Mouse (Mus musculus) myocyte (in vitro differentiated cells): ENCODE results near the gene Tmem88b. TPM values are rescaled to one million over a fixed set of nuclear protein-coding genes. Genes with fewer than 3 reads are reported as not detected.
A peak's percentile ranks its signal among the peaks of the same experiment; 100 is the strongest.

Experiments
- H3K27me3 ChIP-seq: one replicate; pipeline ENCODE4 v1.6.1; 2011; ENCODE audit not compliant: control insufficient read depth, insufficient read depth, insufficient read length
- H3K36me3 ChIP-seq: one replicate; pipeline ENCODE4 v1.6.1; 2011; ENCODE audit not compliant: control insufficient read depth, insufficient read depth
- H3K4me2 ChIP-seq: one replicate; pipeline ENCODE4 v1.6.1; 2011; ENCODE audit warnings: low read depth, control low read depth
- H3K4me3 ChIP-seq: one replicate; pipeline ENCODE4 v1.5.1; 2011; ENCODE audit warnings: mild to moderate bottlenecking, control low read depth, moderate library complexity
- H3K79me2 ChIP-seq: one replicate; pipeline ENCODE4 v1.6.1; 2011; ENCODE audit not compliant: control insufficient read depth, insufficient read depth
- H3ac ChIP-seq: one replicate; pipeline ENCODE4 v1.6.1; 2011; ENCODE audit not compliant: control insufficient read depth, insufficient read length
- CEBPB ChIP-seq: IDR thresholded peaks from 2 replicates; pipeline ENCODE4 v1.6.1; 2011; ENCODE audit warnings: mild to moderate bottlenecking, moderate library complexity; ENCODE audit not compliant: poor library complexity, insufficient read depth, severe bottlenecking
- E2F4 ChIP-seq: IDR thresholded peaks from one replicate; pipeline ENCODE4 v1.6.1; 2011; ENCODE audit warnings: mild to moderate bottlenecking, control low read depth, moderate library complexity; ENCODE audit not compliant: insufficient read depth
- MAX ChIP-seq: IDR thresholded peaks from one replicate; pipeline ENCODE4 v1.6.1; 2011; ENCODE audit warnings: low read depth, mild to moderate bottlenecking, control low read depth
- MYOD1 ChIP-seq, 3 experiments: IDR thresholded peaks; one replicate each; pipeline ENCODE4 v1.6.1; 2011; ENCODE audit warnings: control low read depth in 2 of 3, low read depth in 2 of 3, mild to moderate bottlenecking in 2 of 3, moderate library complexity in 1 of 3; ENCODE audit not compliant: insufficient read length in 2 of 3, control insufficient read depth in 1 of 3
- MYOG ChIP-seq, 3 experiments: IDR thresholded peaks; one replicate each; pipeline ENCODE4 v1.6.1; 2011; ENCODE audit warnings: control low read depth in 2 of 3, low read depth in 2 of 3, mild to moderate bottlenecking in 2 of 3; ENCODE audit not compliant: insufficient read length in 2 of 3, control insufficient read depth in 1 of 3, insufficient read depth in 1 of 3
- POLR2A ChIP-seq: IDR thresholded peaks from one replicate; pipeline ENCODE4 v1.6.1; 2011; ENCODE audit warnings: low read depth, mild to moderate bottlenecking, control low read depth, moderate library complexity; ENCODE audit not compliant: insufficient read length
- POLR2AphosphoS2 ChIP-seq: IDR thresholded peaks from one replicate; pipeline ENCODE4 v1.6.1; 2011; ENCODE audit warnings: low read depth, control low read depth; ENCODE audit not compliant: insufficient read length
- REST ChIP-seq: IDR thresholded peaks from one replicate; pipeline ENCODE4 v1.6.1; 2011; ENCODE audit warnings: mild to moderate bottlenecking, control low read depth, moderate library complexity; ENCODE audit not compliant: insufficient read depth, insufficient read length
- SRF ChIP-seq: IDR thresholded peaks from one replicate; pipeline ENCODE4 v1.6.1; 2011; ENCODE audit warnings: low read depth; ENCODE audit not compliant: control insufficient read depth, insufficient read length
- TCF12 ChIP-seq: IDR thresholded peaks from one replicate; pipeline ENCODE4 v1.6.1; 2011; ENCODE audit warnings: mild to moderate bottlenecking, control low read depth; ENCODE audit not compliant: poor library complexity, insufficient read depth, severe bottlenecking
- TCF3 ChIP-seq: IDR thresholded peaks from one replicate; pipeline ENCODE4 v1.6.1; 2011; ENCODE audit warnings: low read depth, control low read depth; ENCODE audit not compliant: insufficient read length
- USF1 ChIP-seq: IDR thresholded peaks from one replicate; pipeline ENCODE4 v1.6.1; 2011; ENCODE audit warnings: low read depth, mild to moderate bottlenecking, control low read depth, moderate library complexity
- polyA plus RNA-seq: library from polyadenylated mRNA; unstranded; fragments of >200 nt; fragmentation: generic; extraction: Trizol; gene quantifications from one replicate; pipeline ENCODE4 v1.2.1, GENCODE M21; 2012; ENCODE audit warnings: missing spikeins

The Tmem88b gene
- polyA plus RNA-seq, 1 experiment, result 0.97 TPM

DNA sequence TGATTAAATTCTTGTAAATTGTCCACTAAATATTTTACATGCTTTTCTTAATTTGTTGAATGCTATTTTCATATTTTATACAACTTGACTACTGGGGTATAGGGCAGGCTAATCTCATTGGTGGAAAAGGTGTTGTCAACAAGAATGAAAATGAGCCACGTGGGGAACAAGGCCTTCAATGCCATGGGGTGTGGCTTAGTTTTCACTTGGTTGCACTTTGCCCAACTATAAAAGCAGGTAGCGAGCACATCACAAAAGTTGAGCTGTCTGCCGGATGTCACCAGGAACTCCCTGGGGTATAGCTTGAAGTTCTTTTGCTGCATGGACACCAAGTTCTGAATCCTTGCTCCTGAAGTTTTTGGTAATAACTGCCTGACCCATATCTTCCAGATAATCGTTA is 31.9 kb upstream of the Tmem88b start:
- no peak overlapping the region for H3K4me2 ChIP-seq
- peaks cover 71% of the 10 kb centered on the region for H3K36me3 ChIP-seq
- H3K4me3 ChIP-seq, result no peak overlapping the region
- TF ChIP-seq E2F4 (no peak), MAX (no peak), REST (no peak), POLR2A (no peak), MYOG (IDR thresholded peaks at IDR 0.05; ENCODE audit: control insufficient read depth in 1 of 3, insufficient read depth in 1 of 3, insufficient read length in 2 of 3, low read depth in 2 of 3) (no peak), CEBPB (no peak), MYOD1 (IDR thresholded peaks at IDR 0.05; ENCODE audit: control insufficient read depth in 1 of 3, insufficient read length in 2 of 3, low read depth in 2 of 3) (no peak), USF1 (no peak), TCF12 (no peak), TCF3 (no peak), SRF (no peak), POLR2AphosphoS2 (no peak)
- H3ac ChIP-seq, result no peak overlapping the region
- peaks cover 84% of the 10 kb centered on the region for H3K79me2 ChIP-seq
- H3K27me3 ChIP-seq, result no peaks in the 10 kb centered on the region

DNA sequence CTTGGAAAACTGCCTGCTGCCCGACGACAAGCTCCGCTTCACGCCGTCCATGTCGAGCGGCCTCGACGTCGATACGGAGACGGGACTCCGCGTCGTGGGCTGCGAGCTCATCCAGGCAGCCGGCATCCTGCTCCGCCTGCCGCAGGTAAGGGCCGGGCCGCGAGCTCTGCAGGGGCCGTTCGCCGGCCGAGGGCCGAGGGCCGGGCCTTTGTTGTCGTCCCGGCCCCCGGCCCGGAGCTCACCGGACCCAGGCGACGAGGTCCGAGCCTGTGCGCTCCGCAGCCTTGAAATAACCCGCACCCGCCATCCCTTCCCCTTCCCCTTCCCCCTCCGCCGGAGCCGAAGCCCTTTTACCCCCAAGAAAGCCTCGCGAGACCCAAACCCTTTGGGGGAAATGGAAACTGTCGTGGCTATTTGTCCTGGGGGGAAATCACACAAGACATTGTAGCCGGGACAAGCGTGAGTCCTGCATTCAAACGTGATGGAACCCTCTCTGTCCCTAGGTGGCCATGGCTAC is 27.0 kb upstream of the Tmem88b start:
- peak overlapping the region; percentile 79 for H3K4me2 ChIP-seq
- H3K79me2 ChIP-seq, result peaks cover 50% of the 10 kb centered on the region
- H3K4me3 ChIP-seq, result peak overlapping the region; percentile 71
- H3K36me3 ChIP-seq, result peaks cover 59% of the 10 kb centered on the region
- peak overlapping the region; percentile 92 for H3ac ChIP-seq
- no peaks in the 10 kb centered on the region for H3K27me3 ChIP-seq
- TF ChIP-seq SRF (no peak), TCF12 (no peak), REST (no peak), CEBPB (no peak), USF1 (no peak), MYOG (IDR thresholded peaks at IDR 0.05; ENCODE audit: control insufficient read depth in 1 of 3, insufficient read depth in 1 of 3, insufficient read length in 2 of 3, low read depth in 2 of 3) (no peak), E2F4 (no peak), POLR2A (no peak), POLR2AphosphoS2 (no peak), MAX (no peak), MYOD1 (IDR thresholded peaks at IDR 0.05; ENCODE audit: control insufficient read depth in 1 of 3, insufficient read length in 2 of 3, low read depth in 2 of 3) (no peak), TCF3 (no peak)

DNA sequence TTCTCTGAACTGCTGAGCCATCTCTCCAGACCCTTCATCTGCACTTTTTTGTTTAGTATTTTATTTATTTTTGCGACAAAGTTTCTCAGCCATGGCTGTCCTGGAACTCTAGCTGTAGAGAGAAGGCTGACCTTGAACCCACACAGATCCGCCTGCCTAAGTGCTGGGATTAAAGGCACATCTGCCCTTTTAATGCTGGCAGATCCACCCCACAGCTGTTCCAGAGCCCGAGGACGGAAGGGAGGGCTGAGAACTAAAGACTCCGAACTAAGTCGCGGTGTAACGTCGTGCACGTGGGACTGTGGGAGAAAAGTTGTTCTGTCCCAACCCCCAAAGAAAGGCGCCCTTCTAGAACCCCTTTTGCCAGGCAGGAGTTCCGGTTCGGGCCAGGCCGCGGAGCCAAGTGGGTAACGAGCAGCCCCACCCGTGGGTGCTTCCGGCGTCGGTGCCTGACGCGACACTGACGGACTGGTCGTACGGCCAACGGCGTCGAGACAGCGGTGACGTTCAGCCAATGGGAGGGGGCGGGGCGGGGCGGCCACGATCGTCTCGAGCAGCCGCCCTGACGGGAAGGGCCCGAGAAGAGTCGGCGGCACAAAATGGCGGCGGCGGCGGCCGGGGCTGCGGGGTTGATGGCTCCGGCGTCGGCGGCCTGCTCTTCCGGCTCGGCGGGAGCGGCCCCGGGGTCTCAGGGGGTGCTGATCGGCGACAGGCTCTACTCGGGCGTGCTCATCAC is 26.4 kb upstream of the Tmem88b start, which contains the start of gene Ccnl2:
Ccnl2 (plus strand) TSS at position 561 of the 736 bp plus-strand sequence.
- Histone ChIP-seq H3K36me3 (peaks cover 54% of the 10 kb centered on the region), H3K79me2 (peaks cover 44% of the 10 kb centered on the region), H3K4me2 (peak within 1 kb of the TSS; percentile 79), H3K4me3 (peak within 1 kb of the TSS; percentile 71), H3ac (peak within 1 kb of the TSS; percentile 92), H3K27me3 (no peaks in the 10 kb centered on the region)
- TF ChIP-seq POLR2A, result peak; percentile 70
- peak in 1 of 3 experiments; percentile 38 for TF ChIP-seq MYOG (IDR thresholded peaks at IDR 0.05; ENCODE audit: control insufficient read depth in 1 of 3, insufficient read depth in 1 of 3, insufficient read length in 2 of 3, low read depth in 2 of 3)
- peak in 2 of 3 experiments; percentile 15 to 26 for TF ChIP-seq MYOD1 (IDR thresholded peaks at IDR 0.05; ENCODE audit: control insufficient read depth in 1 of 3, insufficient read length in 2 of 3, low read depth in 2 of 3)
- TF ChIP-seq SRF, result no peak
- TF ChIP-seq USF1, result no peak
- peak; percentile 89 for TF ChIP-seq POLR2AphosphoS2

DNA sequence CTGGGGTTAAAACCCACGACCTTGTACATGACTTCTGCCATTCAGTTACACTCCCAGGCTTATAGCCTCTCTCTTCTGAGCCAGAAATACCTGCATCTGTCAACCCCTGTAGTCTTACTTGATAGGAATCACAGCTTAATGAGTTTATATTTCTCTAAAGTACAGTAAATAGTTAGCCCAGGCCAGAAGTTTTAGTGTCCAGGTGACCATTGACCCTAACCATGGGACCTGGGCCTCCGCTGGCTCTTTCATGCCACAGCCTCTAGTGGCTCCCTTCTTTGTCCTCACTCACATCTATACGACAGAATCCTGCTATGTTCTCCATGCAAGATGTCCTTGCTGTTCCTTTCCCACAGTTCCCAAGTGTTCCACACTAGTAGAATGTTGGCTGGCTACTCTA is 22.2 kb upstream of the Tmem88b start:
- TF ChIP-seq MAX, result no peak
- TF ChIP-seq MYOG (IDR thresholded peaks at IDR 0.05; ENCODE audit: control insufficient read depth in 1 of 3, insufficient read depth in 1 of 3, insufficient read length in 2 of 3, low read depth in 2 of 3), result no peak
- no peak for TF ChIP-seq TCF12
- TF ChIP-seq SRF, result no peak
- no peak for TF ChIP-seq REST
- Histone ChIP-seq H3K4me2 (no peak overlapping the region), H3ac (no peak overlapping the region), H3K79me2 (peaks cover 28% of the 10 kb centered on the region), H3K4me3 (no peak overlapping the region), H3K27me3 (no peaks in the 10 kb centered on the region), H3K36me3 (peaks cover 44% of the 10 kb centered on the region)

DNA sequence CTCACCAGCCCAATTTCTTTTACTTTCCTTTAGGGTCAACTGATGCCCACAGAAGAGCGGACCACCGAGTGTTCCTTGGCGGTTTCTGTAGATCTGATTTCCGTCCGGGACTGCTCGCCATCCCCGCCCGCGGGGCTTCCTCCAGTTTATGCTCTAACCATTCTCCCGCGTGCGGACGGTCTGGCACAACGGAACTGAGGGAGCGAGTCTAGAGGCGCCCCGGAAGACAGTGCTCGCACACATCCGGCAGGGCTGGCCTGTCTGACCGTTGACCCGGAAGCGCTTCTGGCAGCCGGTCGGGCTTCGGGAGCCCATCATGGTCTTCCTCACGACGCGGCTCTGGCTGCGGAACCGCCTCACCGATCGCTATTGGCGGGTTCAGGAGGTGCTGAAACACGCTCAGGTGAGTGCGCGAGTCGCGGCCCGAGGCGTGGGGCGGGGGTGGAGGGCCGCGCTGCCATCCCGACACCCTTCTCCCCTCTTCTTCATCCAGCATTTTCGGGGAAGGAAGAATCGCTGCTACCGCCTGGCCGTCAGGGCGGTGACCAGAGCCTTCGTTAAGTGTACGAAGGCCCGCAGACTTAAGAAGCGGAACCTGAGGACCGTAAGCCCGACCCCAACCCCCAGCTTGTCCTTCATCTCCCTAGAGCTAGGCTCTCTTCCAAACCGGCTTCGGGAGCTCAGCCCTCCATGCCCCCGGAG is 17.8 kb upstream of the Tmem88b start:
- H3K4me2 ChIP-seq, result peak overlapping the region; percentile 96
- peaks cover 17% of the 10 kb centered on the region for H3K36me3 ChIP-seq
- peak overlapping the region; percentile 88 for H3K4me3 ChIP-seq
- peak overlapping the region; percentile 5 for H3ac ChIP-seq
- H3K79me2 ChIP-seq, result peaks cover 24% of the 10 kb centered on the region
- no peaks in the 10 kb centered on the region for H3K27me3 ChIP-seq
- TF ChIP-seq MYOG (IDR thresholded peaks at IDR 0.05; ENCODE audit: control insufficient read depth in 1 of 3, insufficient read depth in 1 of 3, insufficient read length in 2 of 3, low read depth in 2 of 3), result peak in 1 of 3 experiments; percentile 28
- TF ChIP-seq POLR2AphosphoS2, result peak; percentile 72
- TF ChIP-seq MYOD1 (IDR thresholded peaks at IDR 0.05; ENCODE audit: control insufficient read depth in 1 of 3, insufficient read length in 2 of 3, low read depth in 2 of 3), result no peak
- TF ChIP-seq SRF, result no peak
- TF ChIP-seq REST, result no peak
- TF ChIP-seq CEBPB, result no peak
- no peak for TF ChIP-seq TCF3
- TF ChIP-seq TCF12, result no peak
- TF ChIP-seq MAX, result no peak
- TF ChIP-seq E2F4, result no peak
- no peak for TF ChIP-seq USF1
- peak; percentile 61 for TF ChIP-seq POLR2A
